Mouse (Mus musculus): ENCODE results near the gene C1d. TPM values are rescaled to one million over a fixed set of nuclear protein-coding genes. Genes with fewer than 3 reads are reported as not detected.

C1d gene
- total RNA-seq, 1 experiment from 2014 or later = 64.5 TPM

Other genes starting within 250 kb of the C1d start
- 12.9 and 21.7 TPM in 2 replicates for gene Cnrip1, start 206.0 kb upstream of the C1d start, total RNA-seq (2021)
- gene Plek, start 205.2 kb upstream of the C1d start, total RNA-seq (2021) = 2.7 and 2.9 TPM in 2 replicates
- gene Ppp3r1, start 98.3 kb upstream of the C1d start, total RNA-seq (2021) = 96.0 and 98.8 TPM in 2 replicates
- 16.7 and 19.8 TPM in 2 replicates for gene Wdr92, start 75.5 kb upstream of the C1d start, total RNA-seq (2021)
- 45.3 and 49.9 TPM in 2 replicates for gene Pno1, start 46.0 kb upstream of the C1d start, total RNA-seq (2021)